Mouse (Mus musculus) stomach, postnatal 0 days (tissue): ENCODE measurements around the gene Ogg1. TPM values are rescaled to one million over a fixed set of nuclear protein-coding genes. Genes with fewer than 3 reads are reported as not detected.
A peak's percentile ranks its signal among the peaks of the same experiment; 100 is the strongest.

Experiments used
- ATAC-seq: fragments of 200-750 bp; cut with Nextera tagmentation; 2 replicates; pipeline ENCODE4 v1.8.0; 2017; ENCODE audit not compliant: low FRiP score, low TSS enrichment
- DNase-seq: peaks from one replicate; pipeline ENCODE4 v3.0.0-alpha.2; 2016; ENCODE audit warnings: low spot score
- H3K27ac ChIP-seq: fragments of 300-500 bp; sonication (generic); replicated peaks from 2 replicates; pipeline ENCODE4 v1.5.1; 2014; ENCODE audit warnings: mild to moderate bottlenecking, control low read depth
- H3K27me3 ChIP-seq: fragments of 300-500 bp; sonication (generic); 2 replicates; pipeline ENCODE4 v1.6.1; 2014; ENCODE audit warnings: low read length; ENCODE audit not compliant: control insufficient read depth, insufficient read depth
- H3K36me3 ChIP-seq: fragments of 300-500 bp; sonication (generic); 2 replicates; pipeline ENCODE4 v1.6.1; 2014; ENCODE audit warnings: low read length, mixed read lengths; ENCODE audit not compliant: control insufficient read depth, insufficient read depth
- H3K4me1 ChIP-seq: fragments of 300-500 bp; sonication (generic); replicated peaks from 2 replicates; pipeline ENCODE4 v1.6.1; 2014; ENCODE audit warnings: antibody characterized with exemption; ENCODE audit not compliant: control insufficient read depth, insufficient read depth
- H3K4me2 ChIP-seq: fragments of 300-500 bp; sonication (generic); replicated peaks from 2 replicates; pipeline ENCODE4 v1.6.1; 2014; ENCODE audit warnings: low read depth, mild to moderate bottlenecking, control low read depth, moderate library complexity
- H3K4me3 ChIP-seq: fragments of 300-500 bp; sonication (generic); 2 replicates; pipeline ENCODE4 v1.5.1; 2014; ENCODE audit warnings: low read depth, low read length, control low read depth
- H3K9ac ChIP-seq: fragments of 300-500 bp; sonication (generic); 2 replicates; pipeline ENCODE4 v1.6.1; 2014; ENCODE audit warnings: mild to moderate bottlenecking, low read length, control low read depth, mixed read lengths
- H3K9me3 ChIP-seq: fragments of 300-500 bp; sonication (generic); 2 replicates; pipeline ENCODE4 v1.6.1; 2016; ENCODE audit warnings: low read length; ENCODE audit not compliant: control insufficient read depth
- CTCF ChIP-seq: IDR thresholded peaks from 2 replicates; pipeline ENCODE4 v1.5.1; 2016; ENCODE audit warnings: antibody characterized with exemption, low read depth, mild to moderate bottlenecking, moderate library complexity
- EP300 ChIP-seq: optimal IDR thresholded peaks from 2 replicates; pipeline ENCODE3; 2016; ENCODE audit warnings: antibody characterized with exemption
- WGBS: fragments of 180-500 bp; shearing (Covaris S2); extraction: QIAGEN DNeasy Blood & Tissue Kit; methylation state at CpG from one replicate; pipeline ENCODE4 v1.1.7; 2014; 5-methylcytosine and 5-hydroxymethylcytosine counted together
- polyA plus RNA-seq: library from polyadenylated mRNA; unstranded; fragments of >200 nt; fragmentation: Nextera tagmentation; extraction: Ambion mirVana; gene quantifications from 2 replicates; pipeline ENCODE4 v1.2.1, GENCODE M21; 2015

Ogg1 gene
- polyA plus RNA-seq, 1 experiment from 2014 or later, result 6.8 TPM

DNA sequence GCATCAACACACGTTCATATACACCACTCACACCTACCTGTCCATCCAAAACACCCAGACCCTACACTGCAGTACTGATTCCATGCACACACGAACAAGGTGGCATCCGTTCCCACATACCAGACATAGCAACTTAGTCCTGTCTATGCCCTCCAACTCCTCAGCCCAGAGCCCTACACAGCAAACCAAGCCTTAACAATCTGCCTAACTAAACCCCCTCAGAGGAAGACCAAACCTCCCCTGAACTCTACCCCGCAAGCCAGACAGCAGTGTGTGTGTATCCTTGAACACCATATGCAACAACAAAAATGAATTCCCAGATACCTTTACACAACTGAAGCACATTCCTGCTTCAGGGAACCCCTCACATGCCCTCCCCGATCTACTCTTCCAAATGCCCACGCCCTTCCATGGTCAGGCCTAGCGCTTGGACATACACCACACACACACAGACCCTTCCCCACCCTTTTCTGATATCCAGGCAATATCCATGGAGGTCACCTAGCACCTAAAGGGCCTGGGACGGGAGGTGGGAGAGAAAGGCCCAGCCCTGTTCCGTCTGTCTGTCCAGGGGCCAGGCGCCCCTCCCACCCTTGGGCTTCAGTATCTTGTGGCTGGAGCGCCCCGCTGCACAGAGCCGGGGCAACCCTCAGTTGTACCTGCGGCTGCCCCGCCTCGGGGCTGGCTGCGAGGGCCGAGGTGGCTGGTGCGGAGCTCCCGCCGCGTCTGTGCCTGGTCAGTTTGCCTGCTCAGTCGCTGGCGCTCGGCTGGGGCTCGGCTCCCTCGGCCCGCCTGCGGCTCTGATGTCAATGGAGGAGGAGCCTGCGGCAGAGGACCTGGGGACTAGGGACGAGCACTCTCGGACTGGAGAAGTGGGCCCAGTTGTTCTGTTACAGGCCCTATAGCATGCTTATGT lies 16.7 kb downstream of the Ogg1 start, which contains the start of gene Camk1:
TSS of gene Camk1 (minus strand) at position 808 of the 916 bp plus-strand sequence.
- H3K27ac ChIP-seq, result peak within 1 kb of the TSS; percentile 59; the same call in 1 of the 2 replicates

GRCm38 (mm10) chr6:113344321-113344720 lies 17.5 kb downstream of the Ogg1 start:
- 7% methylated on average over 2 of the region's 2 CpGs for WGBS
- H3K36me3 ChIP-seq, result no peaks in the 10 kb centered on the region
- no peak overlapping the region for H3K4me3 ChIP-seq
- H3K4me2 ChIP-seq, result peak overlapping the region; percentile 84; the same call in 1 of the 2 replicates
- no peaks in the 10 kb centered on the region for H3K9me3 ChIP-seq
- TF ChIP-seq CTCF, result no peak
- no peak for TF ChIP-seq EP300
- H3K4me1 ChIP-seq, result peaks cover 5% of the 10 kb centered on the region; the same call in 1 of the 2 replicates
- peak overlapping the region; percentile 83 for H3K9ac ChIP-seq
- DNase-seq, result peak; percentile 58
- no peaks in the 10 kb centered on the region for H3K27me3 ChIP-seq
- H3K27ac ChIP-seq, result peak overlapping the region; percentile 59; the same call in 1 of the 2 replicates
- ATAC-seq, result peak; percentile 18; the same call in 1 of the 2 replicates

More for the DNA sequence above, 16.7 kb downstream of the Ogg1 start, which contains the start of gene Camk1:
- no peaks in the 10 kb centered on the region for H3K27me3 ChIP-seq
- H3K4me2 ChIP-seq, result peak within 1 kb of the TSS; percentile 84
- peak; percentile 84 for ATAC-seq
- DNase-seq, result peak; percentile 84
- H3K9me3 ChIP-seq, result no peaks in the 10 kb centered on the region
- H3K4me1 ChIP-seq, result peaks cover 5% of the 10 kb centered on the region; the same call in 1 of the 2 replicates
- H3K4me3 ChIP-seq, result peak within 1 kb of the TSS; percentile 66
- TF ChIP-seq CTCF (0 out of 2 replicates have a peak, but pooled peaks have one; percentile 4), EP300 (no peak)
- H3K9ac ChIP-seq, result peak within 1 kb of the TSS; percentile 83
- WGBS, result 9% methylated on average over 32 of the region's 32 CpGs
- H3K36me3 ChIP-seq, result no peaks in the 10 kb centered on the region

DNA sequence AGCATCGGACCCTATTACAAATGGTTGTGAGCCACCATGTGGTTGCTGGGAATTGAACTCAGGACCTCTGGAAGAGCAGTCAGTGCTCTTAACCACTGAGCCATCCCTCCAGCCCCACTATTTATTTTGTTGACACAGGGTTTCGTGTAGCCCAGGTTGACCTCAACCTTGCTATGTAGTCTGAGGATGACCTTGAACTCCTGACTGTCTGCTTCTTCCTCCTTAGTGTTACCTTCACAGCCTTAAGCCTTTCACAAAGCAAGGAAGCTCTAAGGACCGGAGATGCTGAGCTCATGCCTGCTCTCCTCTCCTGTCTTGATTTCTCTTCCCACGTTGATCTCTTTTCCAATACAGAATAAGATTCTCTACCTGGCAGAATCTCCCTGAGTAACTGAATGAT lies 20.1 kb downstream of the Ogg1 start:
- H3K4me2 ChIP-seq, result no peak overlapping the region
- 58% methylated on average over 4 of the region's 4 CpGs for WGBS
- no peak overlapping the region for H3K9ac ChIP-seq
- no peak overlapping the region for H3K27ac ChIP-seq
- DNase-seq (no peak), ATAC-seq (no peak)
- peaks cover 3% of the 10 kb centered on the region; the same call in 1 of the 2 replicates for H3K4me1 ChIP-seq
- no peaks in the 10 kb centered on the region for H3K9me3 ChIP-seq
- TF ChIP-seq CTCF (no peak), EP300 (no peak)
- no peaks in the 10 kb centered on the region for H3K36me3 ChIP-seq
- H3K4me3 ChIP-seq, result no peak overlapping the region
- H3K27me3 ChIP-seq, result no peaks in the 10 kb centered on the region

- TF ChIP-seq CTCF, result no peak
- TF ChIP-seq EP300, result no peak
- Histone ChIP-seq H3K4me2 (no peak overlapping the region), H3K9me3 (no peaks in the 10 kb centered on the region), H3K36me3 (no peaks in the 10 kb centered on the region), H3K9ac (no peak overlapping the region), H3K27ac (no peak overlapping the region), H3K27me3 (no peaks in the 10 kb centered on the region), H3K4me3 (no peak overlapping the region), H3K4me1 (no peaks in the 10 kb centered on the region)
- no peak for ATAC-seq
- DNase-seq, result no peak
Measured at GRCm38 (mm10) chr6:113350538-113350937, 23.8 kb downstream of the Ogg1 start.

DNA sequence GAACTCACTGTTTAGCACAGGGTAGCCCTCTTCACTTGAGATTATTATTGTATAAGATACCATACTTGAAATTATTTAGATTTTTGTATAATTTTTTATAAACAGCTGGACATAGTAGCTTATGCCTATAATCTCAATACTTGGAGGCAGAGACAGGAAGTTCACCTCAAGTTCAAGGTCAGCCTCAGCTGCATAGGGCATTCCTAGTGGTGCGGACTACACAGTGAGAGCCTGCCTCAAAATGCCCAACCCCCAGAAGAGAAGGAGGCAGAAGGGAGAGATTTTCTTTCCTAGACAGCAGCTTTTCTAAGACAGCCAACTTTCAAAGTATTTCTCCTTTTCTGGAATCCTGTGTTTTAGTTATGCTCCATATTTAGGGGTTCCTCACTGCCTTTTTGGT lies 24.4 kb downstream of the Ogg1 start:
- Histone ChIP-seq H3K27ac (no peak overlapping the region), H3K9ac (no peak overlapping the region), H3K4me1 (no peaks in the 10 kb centered on the region), H3K36me3 (no peaks in the 10 kb centered on the region), H3K4me2 (no peak overlapping the region), H3K9me3 (no peaks in the 10 kb centered on the region), H3K4me3 (no peak overlapping the region), H3K27me3 (no peaks in the 10 kb centered on the region)
- ATAC-seq (no peak), DNase-seq (no peak)
- 73% methylated on average over 1 of the region's 1 CpGs for WGBS
- TF ChIP-seq EP300 (no peak), CTCF (no peak)

DNA sequence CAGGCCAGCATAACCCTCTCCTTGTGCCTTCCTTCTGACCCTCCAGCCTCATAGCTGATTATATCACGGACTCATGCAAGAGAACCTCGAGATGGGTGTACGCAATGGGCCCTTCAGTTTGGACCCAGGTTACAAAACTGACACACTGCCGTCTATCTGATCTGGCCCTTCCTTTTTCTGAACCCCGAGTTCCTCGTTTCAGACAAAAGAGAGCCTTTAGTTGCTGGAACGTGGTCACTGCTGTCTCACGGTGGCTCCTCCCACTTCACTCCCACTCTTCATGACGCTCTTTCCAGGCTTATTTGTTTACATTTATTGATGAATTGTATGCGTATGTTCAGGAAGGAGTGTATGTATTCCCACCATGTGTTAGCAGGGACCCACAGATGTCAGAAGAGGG lies 24.9 kb downstream of the Ogg1 start:
- no peak overlapping the region for H3K27ac ChIP-seq
- H3K27me3 ChIP-seq, result no peaks in the 10 kb centered on the region
- DNase-seq, result no peak
- TF ChIP-seq CTCF, result no peak
- TF ChIP-seq EP300, result no peak
- no peak overlapping the region for H3K9ac ChIP-seq
- no peaks in the 10 kb centered on the region for H3K9me3 ChIP-seq
- no peaks in the 10 kb centered on the region for H3K36me3 ChIP-seq
- no peak overlapping the region for H3K4me3 ChIP-seq
- no peak overlapping the region for H3K4me2 ChIP-seq
- 35% methylated on average over 10 of the region's 10 CpGs for WGBS
- no peaks in the 10 kb centered on the region for H3K4me1 ChIP-seq
- ATAC-seq, result no peak
